Comparison of ENCODE assay signal across 8 mouse cellular contexts in genomic region chr9:57600620-57601352, GRCm38 (mm10). TPM values are rescaled to one million over a fixed set of nuclear protein-coding genes. Genes with fewer than 3 reads are reported as not detected.
DNase-seq lines count a peak whose midpoint lies in the region; ATAC-seq and TF ChIP-seq lines count a peak whose summit lies in the region.

No protein-coding gene starts in this region.

- TF ChIP-seq CTCF in midbrain, postnatal 0 days (IDR thresholded peaks at IDR 0.05) = no peak

- H3K9ac ChIP-seq in midbrain, postnatal 0 days (replicated peaks; ENCODE audit: low read length, poor library complexity, severe bottlenecking) = no peak overlapping the region
- H3K9ac ChIP-seq in embryonic facial prominence, embryonic 11.5 days (replicated peaks; ENCODE audit: low read length) = no peak overlapping the region
- no peak overlapping the region for H3K9ac ChIP-seq in stomach, embryonic 14.5 days (replicated peaks; ENCODE audit: low read depth, low read length)

- no peaks in the 10 kb centered on the region for H3K36me3 ChIP-seq in midbrain, embryonic 10.5 days
- H3K36me3 ChIP-seq in midbrain, postnatal 0 days (ENCODE audit: insufficient read depth, low read length) = no peaks in the 10 kb centered on the region
- H3K36me3 ChIP-seq in embryonic facial prominence, embryonic 11.5 days (replicated peaks; ENCODE audit: control insufficient read depth, insufficient read depth, low read depth, low read length) = no peaks in the 10 kb centered on the region
- no peaks in the 10 kb centered on the region for H3K36me3 ChIP-seq in stomach, embryonic 14.5 days (ENCODE audit: control insufficient read depth, insufficient read depth, low read length)

- H3K27me3 ChIP-seq in midbrain, embryonic 10.5 days (ENCODE audit: low read depth, poor library complexity, severe bottlenecking) = peaks cover 14% of the 10 kb centered on the region; the same call in 1 of the 2 replicates
- H3K27me3 ChIP-seq in midbrain, postnatal 0 days (ENCODE audit: insufficient read depth, low read length) = no peaks in the 10 kb centered on the region
- no peaks in the 10 kb centered on the region for H3K27me3 ChIP-seq in embryonic facial prominence, embryonic 11.5 days (ENCODE audit: control insufficient read depth, insufficient read depth, low read length)
- no peaks in the 10 kb centered on the region for H3K27me3 ChIP-seq in stomach, embryonic 14.5 days (ENCODE audit: control insufficient read depth, insufficient read depth, low read length)

- H3K4me2 ChIP-seq in midbrain, postnatal 0 days (ENCODE audit: low read depth, low read length, poor library complexity, severe bottlenecking) = no peak overlapping the region
- no peak overlapping the region for H3K4me2 ChIP-seq in embryonic facial prominence, embryonic 11.5 days (ENCODE audit: low read depth, low read length)
- no peak overlapping the region for H3K4me2 ChIP-seq in stomach, embryonic 14.5 days (replicated peaks; ENCODE audit: low read depth, low read length)

- peak; percentile 42 for DNase-seq in midbrain, embryonic 10.5 days (ENCODE audit: low spot score)
- no peak for DNase-seq in midbrain, postnatal 0 days (ENCODE audit: low spot score)
- DNase-seq in embryonic facial prominence, embryonic 11.5 days (ENCODE audit: low spot score) = peak; percentile 25
- DNase-seq in kidney, postnatal 10 days = peak; percentile 68
- no peak for DNase-seq in left cerebral cortex, adult 9 months (ENCODE audit: low spot score in 2 of 2)
- no peak for DNase-seq in ovary, adult 18-20 months (ENCODE audit: low spot score)
- DNase-seq in spleen, adult 18-20 months = no peak

- no peaks in the 10 kb centered on the region for H3K9me3 ChIP-seq in midbrain, embryonic 10.5 days (replicated peaks)
- H3K9me3 ChIP-seq in midbrain, postnatal 0 days (ENCODE audit: low read length) = no peaks in the 10 kb centered on the region
- H3K9me3 ChIP-seq in embryonic facial prominence, embryonic 11.5 days (replicated peaks; ENCODE audit: control insufficient read depth, low read length) = no peaks in the 10 kb centered on the region
- H3K9me3 ChIP-seq in stomach, embryonic 14.5 days (ENCODE audit: control insufficient read depth, low read depth, low read length) = no peaks in the 10 kb centered on the region

- H3K4me3 ChIP-seq in midbrain, embryonic 10.5 days = 0 out of 2 replicates have a peak overlapping the region, but pooled peaks have one; percentile 14
- H3K4me3 ChIP-seq in midbrain, postnatal 0 days (ENCODE audit: low read depth, low read length) = no peak overlapping the region
- no peak overlapping the region for H3K4me3 ChIP-seq in embryonic facial prominence, embryonic 11.5 days (ENCODE audit: low read depth, low read length)
- no peak overlapping the region for H3K4me3 ChIP-seq in stomach, embryonic 14.5 days (ENCODE audit: low read depth, low read length)

- ATAC-seq in midbrain, postnatal 0 days (ENCODE audit: low FRiP score) = no peak
- no peak for ATAC-seq in embryonic facial prominence, embryonic 11.5 days (replicated peaks; ENCODE audit: insufficient number of reproducible peaks, low FRiP score, low TSS enrichment, low read depth)
- ATAC-seq in stomach, embryonic 14.5 days (ENCODE audit: insufficient number of reproducible peaks, insufficient read depth, low FRiP score, low read depth) = peak; percentile 64; the same call in 1 of the 2 replicates

- peak overlapping the region; percentile 65 for H3K27ac ChIP-seq in midbrain, embryonic 10.5 days (replicated peaks)
- no peak overlapping the region for H3K27ac ChIP-seq in midbrain, postnatal 0 days (ENCODE audit: low read depth, low read length)
- no peak overlapping the region for H3K27ac ChIP-seq in embryonic facial prominence, embryonic 11.5 days (replicated peaks; ENCODE audit: low read depth, low read length)
- no peak overlapping the region for H3K27ac ChIP-seq in stomach, embryonic 14.5 days (ENCODE audit: low read length)

- 8% methylated on average over 3 of the region's 3 CpGs for WGBS in midbrain, embryonic 10.5 days
- WGBS in midbrain, postnatal 0 days = 12% methylated on average over 3 of the region's 3 CpGs
- WGBS in embryonic facial prominence, embryonic 11.5 days = 9% methylated on average over 3 of the region's 3 CpGs
- 3% methylated on average over 3 of the region's 3 CpGs for WGBS in stomach, embryonic 14.5 days

- peaks cover 69% of the 10 kb centered on the region for H3K4me1 ChIP-seq in midbrain, embryonic 10.5 days
- peaks cover 2% of the 10 kb centered on the region; the same call in 1 of the 2 replicates for H3K4me1 ChIP-seq in midbrain, postnatal 0 days (ENCODE audit: insufficient read depth, low read length)
- H3K4me1 ChIP-seq in embryonic facial prominence, embryonic 11.5 days (ENCODE audit: control insufficient read depth, insufficient read depth, low read length) = no peaks in the 10 kb centered on the region; the same call in 1 of the 2 replicates
- H3K4me1 ChIP-seq in stomach, embryonic 14.5 days (ENCODE audit: control insufficient read depth, insufficient read depth, low read length) = peaks cover 6% of the 10 kb centered on the region; the same call in 1 of the 2 replicates

RNA-seq across cellular contexts. Expression of gene Cplx3, which starts 5.3 kb away (rescaled TPM):
- polyA plus RNA-seq in midbrain, embryonic 10.5 days (2016; fragmentation: Nextera tagmentation; extraction: Ambion mirVana) = 2.5 and 3.1 TPM in 2 replicates
- 0.09 TPM in 1 of 2 replicates, not detected in the other for total RNA-seq in midbrain, postnatal 0 days (2014; rRNA removed)
- 1.9 and 2.2 TPM in 2 replicates for polyA plus RNA-seq in midbrain, postnatal 0 days (2015; fragmentation: Nextera tagmentation; extraction: Ambion mirVana)
- polyA plus RNA-seq in embryonic facial prominence, embryonic 11.5 days (2014; fragmentation: Nextera tagmentation; extraction: Ambion mirVana) = 0.81 and 1.3 TPM in 2 replicates
- polyA plus RNA-seq in stomach, embryonic 14.5 days (2014; fragmentation: Nextera tagmentation; extraction: Ambion mirVana) = not detected in 2 replicates

RNA-seq across cellular contexts. Expression of gene Ulk3, which starts 11.5 kb away (rescaled TPM):
- 14.5 and 18.8 TPM in 2 replicates for polyA plus RNA-seq in midbrain, embryonic 10.5 days (2016; fragmentation: Nextera tagmentation; extraction: Ambion mirVana)
- 18.9 and 23.3 TPM in 2 replicates for total RNA-seq in midbrain, postnatal 0 days (2014; rRNA removed)
- polyA plus RNA-seq in midbrain, postnatal 0 days (2015; fragmentation: Nextera tagmentation; extraction: Ambion mirVana) = 17.4 and 19.9 TPM in 2 replicates
- 5.2 and 6.1 TPM in 2 replicates for polyA plus RNA-seq in embryonic facial prominence, embryonic 11.5 days (2014; fragmentation: Nextera tagmentation; extraction: Ambion mirVana)
- polyA plus RNA-seq in stomach, embryonic 14.5 days (2014; fragmentation: Nextera tagmentation; extraction: Ambion mirVana) = 14.4 and 15.3 TPM in 2 replicates

RNA-seq across cellular contexts. Expression of gene Lman1l, which starts 19.8 kb away (rescaled TPM):
- 0.10 TPM in 1 of 2 replicates, not detected in the other for polyA plus RNA-seq in midbrain, embryonic 10.5 days (2016; fragmentation: Nextera tagmentation; extraction: Ambion mirVana)
- not detected in 2 replicates for total RNA-seq in midbrain, postnatal 0 days (2014; rRNA removed)
- 0.10 TPM in 1 of 2 replicates, not detected in the other for polyA plus RNA-seq in midbrain, postnatal 0 days (2015; fragmentation: Nextera tagmentation; extraction: Ambion mirVana)
- not detected in 2 replicates for polyA plus RNA-seq in embryonic facial prominence, embryonic 11.5 days (2014; fragmentation: Nextera tagmentation; extraction: Ambion mirVana)
- not detected in 2 replicates for polyA plus RNA-seq in stomach, embryonic 14.5 days (2014; fragmentation: Nextera tagmentation; extraction: Ambion mirVana)

RNA-seq across cellular contexts. Expression of gene Scamp2, which starts 40.0 kb away (rescaled TPM):
- polyA plus RNA-seq in midbrain, embryonic 10.5 days (2016; fragmentation: Nextera tagmentation; extraction: Ambion mirVana) = 52.4 and 58.9 TPM in 2 replicates
- 34.5 and 47.4 TPM in 2 replicates for total RNA-seq in midbrain, postnatal 0 days (2014; rRNA removed)
- 41.1 and 41.2 TPM in 2 replicates for polyA plus RNA-seq in midbrain, postnatal 0 days (2015; fragmentation: Nextera tagmentation; extraction: Ambion mirVana)
- 49.9 and 50.2 TPM in 2 replicates for polyA plus RNA-seq in embryonic facial prominence, embryonic 11.5 days (2014; fragmentation: Nextera tagmentation; extraction: Ambion mirVana)
- 85.2 and 87.8 TPM in 2 replicates for polyA plus RNA-seq in stomach, embryonic 14.5 days (2014; fragmentation: Nextera tagmentation; extraction: Ambion mirVana)

RNA-seq across cellular contexts. Expression of gene Mpi, which starts 48.2 kb away (rescaled TPM):
- 64.7 and 74.4 TPM in 2 replicates for polyA plus RNA-seq in midbrain, embryonic 10.5 days (2016; fragmentation: Nextera tagmentation; extraction: Ambion mirVana)
- 60.5 and 71.9 TPM in 2 replicates for total RNA-seq in midbrain, postnatal 0 days (2014; rRNA removed)
- polyA plus RNA-seq in midbrain, postnatal 0 days (2015; fragmentation: Nextera tagmentation; extraction: Ambion mirVana) = 57.2 and 61.2 TPM in 2 replicates
- polyA plus RNA-seq in embryonic facial prominence, embryonic 11.5 days (2014; fragmentation: Nextera tagmentation; extraction: Ambion mirVana) = 41.5 and 42.9 TPM in 2 replicates
- polyA plus RNA-seq in stomach, embryonic 14.5 days (2014; fragmentation: Nextera tagmentation; extraction: Ambion mirVana) = 31.8 and 33.1 TPM in 2 replicates

Comparison
In these comparisons a context has a peak if more than half of its experiments do, and no peak if none do; other contexts are left out.
1. DNase-seq: peak in midbrain, embryonic 10.5 days (single experiment), embryonic facial prominence, embryonic 11.5 days (single experiment) and kidney, postnatal 10 days (single experiment); none in midbrain, postnatal 0 days (single experiment), left cerebral cortex, adult 9 months (0 of 2), ovary, adult 18-20 months (single experiment) and spleen, adult 18-20 months (0 of 2).